Mouse (Mus musculus) liver, embryonic 14.5 days (tissue): ENCODE results near the gene Cgnl1. TPM values are rescaled to one million over a fixed set of nuclear protein-coding genes. Genes with fewer than 3 reads are reported as not detected.

Experiments used
- ATAC-seq: fragments of 200-750 bp; cut with Nextera tagmentation; 2 replicates; pipeline ENCODE4 v1.8.0; 2017; ENCODE audit warnings: moderate number of reproducible peaks, mild to moderate bottlenecking, moderate library complexity; ENCODE audit not compliant: insufficient read depth
- DNase-seq, 3 experiments: peaks; one replicate each; pipeline ENCODE4 v3.0.0-alpha.2; 2012 to 2013; ENCODE audit warnings: low read depth in 3 of 3, low spot score in 3 of 3
- H3K27ac ChIP-seq: fragments of 300-500 bp; sonication (generic); 2 replicates; pipeline ENCODE4 v1.5.1; 2014; ENCODE audit warnings: moderate library complexity, mild to moderate bottlenecking, control low read depth, inconsistent platforms
- H3K27me3 ChIP-seq: fragments of 300-500 bp; sonication (generic); 2 replicates; pipeline ENCODE4 v1.6.1; 2014; ENCODE audit warnings: mild to moderate bottlenecking, low read length, moderate library complexity; ENCODE audit not compliant: control insufficient read depth, insufficient read depth
- H3K36me3 ChIP-seq: fragments of 300-500 bp; sonication (generic); replicated peaks from 2 replicates; pipeline ENCODE4 v1.6.1; 2014; ENCODE audit warnings: low read depth; ENCODE audit not compliant: control insufficient read depth, insufficient read depth
- H3K4me1 ChIP-seq, 2 experiments: fragments of 200-500 bp in 1 of 2; fragments of 300-500 bp in 1 of 2; sonication (generic) in 1 of 2; replicated peaks; 2 replicates each; pipeline ENCODE4 v1.6.1; 2012 to 2014; ENCODE audit warnings: antibody characterized with exemption in 1 of 2, inconsistent platforms in 1 of 2, low read length in 1 of 2; ENCODE audit not compliant: control insufficient read depth in 2 of 2, insufficient read depth in 2 of 2
- H3K4me2 ChIP-seq: fragments of 300-500 bp; sonication (generic); 2 replicates; pipeline ENCODE4 v1.6.1; 2014; ENCODE audit warnings: low read depth, mild to moderate bottlenecking, control low read depth, moderate library complexity
- H3K4me3 ChIP-seq, 2 experiments: fragments of 200-500 bp in 1 of 2; fragments of 300-500 bp in 1 of 2; sonication (generic) in 1 of 2; 2 replicates each; pipeline ENCODE4 v1.5.1; 2012 to 2014; ENCODE audit warnings: low read depth in 2 of 2, low read length in 2 of 2, mild to moderate bottlenecking in 2 of 2, control low read depth in 1 of 2, inconsistent platforms in 1 of 2, moderate library complexity in 1 of 2; ENCODE audit not compliant: insufficient read depth in 1 of 2
- H3K9ac ChIP-seq: fragments of 300-500 bp; sonication (generic); replicated peaks from 2 replicates; pipeline ENCODE4 v1.6.1; 2014; ENCODE audit warnings: mild to moderate bottlenecking, control low read depth, moderate library complexity
- H3K9me3 ChIP-seq: fragments of 300-500 bp; sonication (generic); 2 replicates; pipeline ENCODE4 v1.6.1; 2016; ENCODE audit warnings: low read length, mixed read lengths; ENCODE audit not compliant: control insufficient read depth
- CTCF ChIP-seq: IDR thresholded peaks from 2 replicates; pipeline ENCODE4 v1.5.1; 2016; ENCODE audit warnings: antibody characterized with exemption, low read depth, control low read depth
- EP300 ChIP-seq: IDR thresholded peaks from 2 replicates; pipeline ENCODE4 v1.6.1; 2016; ENCODE audit warnings: antibody characterized with exemption, low read depth
- WGBS: fragments of 180-500 bp; shearing (Covaris S2); extraction: QIAGEN DNeasy Blood & Tissue Kit; methylation state at CpG from one replicate; pipeline ENCODE4 v1.1.7; 2014; ENCODE audit not compliant: insufficient replicate concordance; 5-methylcytosine and 5-hydroxymethylcytosine counted together
- polyA plus RNA-seq, 2 experiments: library from polyadenylated mRNA; depleted of rRNA in 1 of 2; stranded (reverse) in 1 of 2; unstranded in 1 of 2; fragments of >200 nt; fragmentation: Nextera tagmentation in 1 of 2; extraction: Ambion mirVana in 1 of 2; gene quantifications; 2 replicates each; pipeline versions ENCODE4 v1.2.1 to v1.2.3; 2012 to 2014

The Cgnl1 gene
- polyA plus RNA-seq, 2 experiments = 1.2 to 1.8 TPM

GRCm38 (mm10) chr9:71770484-71770883, 918 bp downstream of the Cgnl1 start:
- H3K4me3 ChIP-seq = peak overlapping the region; percentile 42 to 53; a peak in 2 of 4 replicates
- WGBS = 3% methylated on average over 10 of the region's 10 CpGs
- peaks cover 0 to 2% of the 10 kb centered on the region in 2 experiments; a peak in 1 of 4 replicates for H3K4me1 ChIP-seq
- TF ChIP-seq CTCF (peak; percentile 28; the same call in 1 of the 2 replicates), EP300 (no peak)
- H3K4me2 ChIP-seq = peak overlapping the region; percentile 30
- H3K36me3 ChIP-seq = no peaks in the 10 kb centered on the region
- no peak overlapping the region for H3K9ac ChIP-seq
- no peaks in the 10 kb centered on the region for H3K9me3 ChIP-seq
- H3K27me3 ChIP-seq = peaks cover 26% of the 10 kb centered on the region
- H3K27ac ChIP-seq = no peak overlapping the region
- ATAC-seq (no peak), DNase-seq (no peak)

GRCm38 (mm10) chr9:71769701-71770100, 1.7 kb downstream of the Cgnl1 start:
- WGBS = 16% methylated on average over 9 of the region's 9 CpGs
- Histone ChIP-seq H3K4me2 (peak overlapping the region; percentile 30), H3K9ac (no peak overlapping the region), H3K9me3 (no peaks in the 10 kb centered on the region), H3K4me3 (no peak overlapping the region), H3K4me1 (peaks cover 0 to 2% of the 10 kb centered on the region in 2 experiments; a peak in 1 of 4 replicates), H3K27me3 (peaks cover 26% of the 10 kb centered on the region), H3K36me3 (no peaks in the 10 kb centered on the region), H3K27ac (no peak overlapping the region)
- TF ChIP-seq CTCF (no peak), EP300 (no peak)
- ATAC-seq (no peak), DNase-seq (no peak)

GRCm38 (mm10) chr9:71768119-71768518, 3.3 kb downstream of the Cgnl1 start:
- no peak overlapping the region for H3K9ac ChIP-seq
- 62% methylated on average over 1 of the region's 1 CpGs for WGBS
- DNase-seq (no peak), ATAC-seq (no peak)
- H3K36me3 ChIP-seq = no peaks in the 10 kb centered on the region
- no peak overlapping the region for H3K4me2 ChIP-seq
- H3K9me3 ChIP-seq = no peaks in the 10 kb centered on the region
- TF ChIP-seq CTCF (no peak), EP300 (no peak)
- H3K27ac ChIP-seq = no peak overlapping the region
- peaks cover 0 to 2% of the 10 kb centered on the region in 2 experiments; a peak in 1 of 4 replicates for H3K4me1 ChIP-seq
- H3K4me3 ChIP-seq = no peak overlapping the region
- H3K27me3 ChIP-seq = peaks cover 26% of the 10 kb centered on the region

GRCm38 (mm10) chr9:71766902-71767301, 4.5 kb downstream of the Cgnl1 start:
- WGBS = 17% methylated on average over 2 of the region's 2 CpGs
- no peaks in the 10 kb centered on the region; the same call in 1 of the 2 replicates for H3K9me3 ChIP-seq
- ATAC-seq = no peak

GRCm38 (mm10) chr9:71766306-71766705, 5.1 kb downstream of the Cgnl1 start:
- Histone ChIP-seq H3K4me2 (no peak overlapping the region), H3K27me3 (peaks cover 18% of the 10 kb centered on the region), H3K4me1 (peaks cover 0 to 2% of the 10 kb centered on the region in 2 experiments; a peak in 1 of 4 replicates), H3K4me3 (no peak overlapping the region), H3K9me3 (no peaks in the 10 kb centered on the region; the same call in 1 of the 2 replicates), H3K9ac (no peak overlapping the region), H3K36me3 (no peaks in the 10 kb centered on the region), H3K27ac (no peak overlapping the region)
- DNase-seq (no peak), ATAC-seq (no peak)
- WGBS = 55% methylated on average over 8 of the region's 8 CpGs
- no peak for TF ChIP-seq EP300
- TF ChIP-seq CTCF = no peak

More at GRCm38 (mm10) chr9:71766902-71767301, 4.5 kb downstream of the Cgnl1 start:
- Histone ChIP-seq H3K9ac (no peak overlapping the region), H3K4me2 (no peak overlapping the region), H3K4me3 (no peak overlapping the region), H3K36me3 (no peaks in the 10 kb centered on the region), H3K27ac (no peak overlapping the region), H3K27me3 (peaks cover 24% of the 10 kb centered on the region), H3K4me1 (peaks cover 0 to 2% of the 10 kb centered on the region in 2 experiments; a peak in 1 of 4 replicates)
- no peak for DNase-seq
- TF ChIP-seq EP300 (no peak), CTCF (no peak)
